Mouse (Mus musculus): ENCODE measurements at regions not wholly inside any gene's neighbourhood (a gene's known extent, or its start where the extent isn't known, plus 50 kb on each side); places are given as distances from the start of the nearest gene placed in this dataset.

DNA sequence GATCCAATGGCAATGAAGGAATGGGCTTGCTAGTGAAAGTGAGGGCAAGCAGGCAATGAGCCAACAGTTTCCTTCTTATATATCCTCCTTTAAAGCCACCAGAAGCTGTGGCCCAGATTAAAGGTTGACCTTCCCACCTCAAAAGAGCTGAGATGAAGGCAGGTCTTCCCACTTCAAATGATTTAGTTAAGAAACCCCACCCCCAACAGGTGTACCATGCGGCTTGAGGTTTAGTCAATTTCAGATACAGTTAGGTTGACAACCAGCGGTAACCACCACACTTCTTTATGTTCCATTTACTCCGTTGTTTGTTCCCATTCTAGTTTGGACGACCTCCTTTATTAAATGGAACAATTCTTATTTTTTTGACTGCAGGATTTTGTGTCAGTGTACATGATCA lies 317.8 kb upstream of the Ptger4 start:
- no peaks in the 10 kb centered on the region for H3K9me3 ChIP-seq (replicated peaks; ENCODE audit: control insufficient read depth, low read length, poor library complexity, severe bottlenecking)
- no peak overlapping the region for H3K4me3 ChIP-seq (ENCODE audit: low read depth, low read length)
- H3K9ac ChIP-seq (ENCODE audit: low read depth, low read length), result no peak overlapping the region
- no peaks in the 10 kb centered on the region for H3K4me1 ChIP-seq (ENCODE audit: control insufficient read depth, insufficient read depth, low read length)
- H3K4me2 ChIP-seq (ENCODE audit: low read length), result no peak overlapping the region
- 94% methylated on average over 4 of the region's 4 CpGs for WGBS
- H3K36me3 ChIP-seq (ENCODE audit: control insufficient read depth, insufficient read depth, low read length), result no peaks in the 10 kb centered on the region
- no peaks in the 10 kb centered on the region for H3K27me3 ChIP-seq (ENCODE audit: control insufficient read depth, insufficient read depth, low read depth, low read length)
- no peak for ATAC-seq
- H3K27ac ChIP-seq (ENCODE audit: low read length), result no peak overlapping the region

DNA sequence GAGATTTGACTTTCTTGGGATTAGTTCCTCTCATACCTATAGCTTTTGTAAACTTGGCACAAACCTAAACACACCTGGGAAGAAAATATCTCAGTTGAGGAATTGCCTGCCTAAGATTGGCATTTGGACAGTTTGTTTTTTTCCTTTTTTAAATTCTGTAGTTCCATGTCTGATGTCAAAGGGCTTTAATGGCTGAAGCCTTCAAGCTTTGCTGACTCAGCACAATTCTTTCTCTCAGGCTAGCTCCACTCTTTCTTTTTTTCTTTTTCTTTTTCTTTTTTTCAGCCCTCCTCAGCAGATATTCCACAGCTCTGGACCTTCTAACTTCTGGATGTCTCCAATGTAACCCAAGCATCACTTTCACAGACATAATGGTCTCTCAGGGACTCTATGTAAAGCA lies 330.4 kb upstream of the Ptger4 start:
- H3K4me1 ChIP-seq (ENCODE audit: control insufficient read depth, insufficient read depth, low read length), result no peaks in the 10 kb centered on the region
- no peak overlapping the region for H3K4me2 ChIP-seq (ENCODE audit: low read length)
- H3K27me3 ChIP-seq (ENCODE audit: control insufficient read depth, insufficient read depth, low read depth, low read length), result no peaks in the 10 kb centered on the region
- H3K9me3 ChIP-seq (replicated peaks; ENCODE audit: control insufficient read depth, low read length, poor library complexity, severe bottlenecking), result no peaks in the 10 kb centered on the region
- no peaks in the 10 kb centered on the region for H3K36me3 ChIP-seq (ENCODE audit: control insufficient read depth, insufficient read depth, low read length)
- no peak overlapping the region for H3K4me3 ChIP-seq (ENCODE audit: low read depth, low read length)
- no peak overlapping the region for H3K9ac ChIP-seq (ENCODE audit: low read depth, low read length)
- no peak overlapping the region for H3K27ac ChIP-seq (ENCODE audit: low read length)
- no peak for ATAC-seq

DNA sequence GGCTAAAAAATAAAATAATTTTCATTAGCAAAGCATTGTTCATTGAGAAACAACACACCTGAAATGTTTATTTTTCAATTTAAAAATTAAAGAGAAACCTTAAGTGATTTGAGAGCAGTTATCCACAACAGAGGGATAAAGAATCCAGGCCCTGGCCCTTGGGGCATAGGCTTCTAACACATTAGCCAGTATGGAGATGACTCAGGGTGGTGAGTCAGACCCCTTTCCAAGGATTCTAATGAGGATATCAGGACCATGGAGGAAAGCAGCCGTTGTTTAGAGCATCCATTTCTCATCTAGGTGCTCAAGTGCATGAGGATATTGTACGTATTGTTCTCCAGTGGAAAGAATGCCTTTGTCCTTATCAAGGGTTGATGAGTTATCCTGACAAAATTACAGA lies 335.6 kb upstream of the Ptger4 start:
- 89% methylated on average over 2 of the region's 2 CpGs for WGBS
- no peak for ATAC-seq
- no peak overlapping the region for H3K27ac ChIP-seq (ENCODE audit: low read length)
- no peak overlapping the region for H3K4me2 ChIP-seq (ENCODE audit: low read length)
- H3K27me3 ChIP-seq (ENCODE audit: control insufficient read depth, insufficient read depth, low read depth, low read length), result no peaks in the 10 kb centered on the region
- no peak overlapping the region for H3K9ac ChIP-seq (ENCODE audit: low read depth, low read length)
- H3K9me3 ChIP-seq (replicated peaks; ENCODE audit: control insufficient read depth, low read length, poor library complexity, severe bottlenecking), result no peaks in the 10 kb centered on the region
- no peaks in the 10 kb centered on the region for H3K4me1 ChIP-seq (ENCODE audit: control insufficient read depth, insufficient read depth, low read length)
- no peaks in the 10 kb centered on the region for H3K36me3 ChIP-seq (ENCODE audit: control insufficient read depth, insufficient read depth, low read length)
- no peak overlapping the region for H3K4me3 ChIP-seq (ENCODE audit: low read depth, low read length)

DNA sequence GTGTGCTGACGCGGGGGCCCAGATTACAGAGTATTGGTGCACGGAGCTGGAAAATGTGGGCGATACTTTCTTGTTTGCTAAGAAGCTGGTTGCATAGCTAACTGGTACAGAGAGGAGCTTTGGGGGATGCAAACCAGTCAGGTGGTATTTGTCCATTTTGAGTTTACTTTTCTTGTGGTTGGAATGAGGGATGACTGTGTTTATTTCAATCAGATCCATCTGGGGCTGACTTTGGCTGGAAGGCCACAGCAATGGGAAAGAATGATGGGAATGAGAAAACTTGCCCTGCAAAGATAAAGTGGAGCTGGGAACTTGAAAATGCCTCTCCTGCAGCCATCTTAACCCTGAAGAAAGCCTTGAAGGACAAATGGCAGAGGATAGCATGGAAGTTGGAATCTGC lies 336.4 kb upstream of the Ptger4 start:
- no peak overlapping the region for H3K27ac ChIP-seq (ENCODE audit: low read length)
- ATAC-seq, result no peak
- H3K9me3 ChIP-seq (replicated peaks; ENCODE audit: control insufficient read depth, low read length, poor library complexity, severe bottlenecking), result no peaks in the 10 kb centered on the region
- no peak overlapping the region for H3K4me2 ChIP-seq (ENCODE audit: low read length)
- H3K4me1 ChIP-seq (ENCODE audit: control insufficient read depth, insufficient read depth, low read length), result no peaks in the 10 kb centered on the region
- H3K9ac ChIP-seq (ENCODE audit: low read depth, low read length), result no peak overlapping the region
- 98% methylated on average over 4 of the region's 4 CpGs for WGBS
- no peak overlapping the region for H3K4me3 ChIP-seq (ENCODE audit: low read depth, low read length)
- no peaks in the 10 kb centered on the region for H3K27me3 ChIP-seq (ENCODE audit: control insufficient read depth, insufficient read depth, low read depth, low read length)
- no peaks in the 10 kb centered on the region for H3K36me3 ChIP-seq (ENCODE audit: control insufficient read depth, insufficient read depth, low read length)

DNA sequence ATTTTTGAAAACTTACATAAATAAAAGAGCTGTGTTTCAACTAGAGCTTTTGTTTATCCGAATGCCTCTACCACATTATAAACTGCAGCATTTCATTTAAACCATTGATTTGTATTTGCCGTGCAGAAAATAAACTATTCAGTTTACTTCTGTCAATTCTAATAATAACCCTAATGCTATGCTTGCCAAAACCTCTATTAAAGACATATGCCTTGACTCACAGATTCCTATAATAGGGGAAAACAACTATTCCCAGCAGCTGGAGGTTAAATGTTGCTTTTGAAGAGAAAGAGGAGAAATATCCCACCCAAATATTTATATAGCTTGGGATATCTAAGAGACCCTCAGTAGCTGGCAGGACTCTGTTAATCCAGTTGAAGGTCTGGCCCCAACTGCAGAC lies 340.4 kb upstream of the Ptger4 start:
- Histone ChIP-seq H3K27ac (ENCODE audit: low read length) (no peak overlapping the region), H3K4me3 (ENCODE audit: low read depth, low read length) (no peak overlapping the region), H3K27me3 (ENCODE audit: control insufficient read depth, insufficient read depth, low read depth, low read length) (no peaks in the 10 kb centered on the region), H3K9ac (ENCODE audit: low read depth, low read length) (no peak overlapping the region), H3K4me2 (ENCODE audit: low read length) (no peak overlapping the region), H3K9me3 (replicated peaks; ENCODE audit: control insufficient read depth, low read length, poor library complexity, severe bottlenecking) (no peaks in the 10 kb centered on the region), H3K36me3 (ENCODE audit: control insufficient read depth, insufficient read depth, low read length) (no peaks in the 10 kb centered on the region), H3K4me1 (ENCODE audit: control insufficient read depth, insufficient read depth, low read length) (no peaks in the 10 kb centered on the region)
- no peak for ATAC-seq
- WGBS, result 89% methylated on average over 2 of the region's 2 CpGs

DNA sequence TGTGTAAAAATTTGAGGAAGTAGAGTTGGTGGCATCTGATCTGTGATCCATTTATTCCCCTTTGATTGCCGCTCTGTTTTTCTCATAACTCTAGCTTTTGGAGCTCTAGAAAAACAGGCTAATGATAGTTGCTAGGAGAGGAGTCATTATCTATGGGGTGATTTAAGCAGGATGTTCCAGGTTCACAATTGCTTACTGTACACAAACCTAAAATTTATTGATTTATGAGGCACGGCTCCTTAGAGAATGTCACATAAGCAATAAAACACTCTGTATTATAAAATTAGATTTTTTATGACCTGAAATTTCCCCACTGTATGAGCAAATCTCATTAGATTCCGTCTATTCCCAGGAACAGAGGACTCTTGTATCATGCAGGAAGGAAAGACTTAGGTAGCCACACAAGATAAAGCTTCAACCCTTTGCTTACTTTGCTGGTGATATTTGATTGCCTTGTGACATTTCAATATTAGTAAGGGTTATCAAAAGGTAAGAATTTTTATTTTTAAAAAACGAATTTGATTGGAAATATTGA lies 360.8 kb upstream of the Ptger4 start:
- 71% methylated on average over 4 of the region's 4 CpGs for WGBS
- Histone ChIP-seq H3K9me3 (replicated peaks; ENCODE audit: control insufficient read depth, low read length, poor library complexity, severe bottlenecking) (no peaks in the 10 kb centered on the region), H3K9ac (ENCODE audit: low read depth, low read length) (no peak overlapping the region), H3K4me3 (ENCODE audit: low read depth, low read length) (no peak overlapping the region), H3K36me3 (ENCODE audit: control insufficient read depth, insufficient read depth, low read length) (no peaks in the 10 kb centered on the region), H3K4me1 (ENCODE audit: control insufficient read depth, insufficient read depth, low read length) (no peaks in the 10 kb centered on the region), H3K27me3 (ENCODE audit: control insufficient read depth, insufficient read depth, low read depth, low read length) (no peaks in the 10 kb centered on the region), H3K27ac (ENCODE audit: low read length) (no peak overlapping the region), H3K4me2 (ENCODE audit: low read length) (no peak overlapping the region)
- no peak for ATAC-seq

DNA sequence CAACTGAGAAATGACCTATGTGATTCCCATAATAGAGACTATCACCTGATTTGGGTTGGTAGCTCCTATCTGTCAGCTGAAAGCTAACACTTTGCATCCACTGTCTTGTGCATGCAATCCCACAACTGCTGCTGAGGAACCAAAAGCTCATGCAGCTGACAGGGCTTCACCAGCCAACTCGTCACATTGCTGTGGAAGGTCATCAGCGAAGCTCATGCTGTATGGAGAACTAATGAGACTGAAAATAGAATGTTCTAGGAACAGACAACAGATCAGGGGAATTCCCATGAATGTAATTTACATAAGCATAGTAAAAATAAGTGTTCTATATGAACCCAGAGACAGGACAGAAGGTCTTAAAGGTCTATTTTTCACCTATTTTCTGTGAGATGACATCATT lies 363.5 kb upstream of the Ptger4 start:
- no peaks in the 10 kb centered on the region for H3K36me3 ChIP-seq (ENCODE audit: control insufficient read depth, insufficient read depth, low read length)
- no peaks in the 10 kb centered on the region for H3K27me3 ChIP-seq (ENCODE audit: control insufficient read depth, insufficient read depth, low read depth, low read length)
- H3K9ac ChIP-seq (ENCODE audit: low read depth, low read length), result no peak overlapping the region
- H3K27ac ChIP-seq (ENCODE audit: low read length), result no peak overlapping the region
- H3K4me3 ChIP-seq (ENCODE audit: low read depth, low read length), result no peak overlapping the region
- no peak overlapping the region for H3K4me2 ChIP-seq (ENCODE audit: low read length)
- H3K9me3 ChIP-seq (replicated peaks; ENCODE audit: control insufficient read depth, low read length, poor library complexity, severe bottlenecking), result no peaks in the 10 kb centered on the region
- 93% methylated on average over 2 of the region's 2 CpGs for WGBS
- H3K4me1 ChIP-seq (ENCODE audit: control insufficient read depth, insufficient read depth, low read length), result no peaks in the 10 kb centered on the region
- no peak for ATAC-seq

DNA sequence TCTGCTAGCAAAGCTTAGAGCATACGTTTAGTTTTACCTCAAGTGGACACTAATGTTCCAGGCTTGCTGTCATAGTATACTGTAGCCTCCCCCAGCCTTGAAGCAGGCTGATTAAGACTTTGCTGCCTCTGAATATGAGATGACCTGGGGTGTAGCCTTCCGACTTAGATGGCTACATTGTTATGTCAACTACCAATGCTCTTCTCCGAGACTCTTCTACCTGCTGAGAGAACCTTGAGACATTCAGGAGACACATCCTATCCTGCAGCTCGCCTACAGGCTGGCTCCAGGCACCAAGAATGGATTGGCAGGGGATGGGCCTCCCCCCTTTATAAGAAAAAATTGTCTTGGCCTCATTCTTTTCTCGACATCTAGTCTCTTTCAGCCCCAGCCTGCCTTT lies 379.0 kb upstream of the Ptger4 start:
- 75% methylated on average over 5 of the region's 5 CpGs for WGBS
- H3K4me3 ChIP-seq (ENCODE audit: low read depth, low read length), result no peak overlapping the region
- no peak overlapping the region for H3K9ac ChIP-seq (ENCODE audit: low read depth, low read length)
- H3K4me2 ChIP-seq (ENCODE audit: low read length), result no peak overlapping the region
- H3K36me3 ChIP-seq (ENCODE audit: control insufficient read depth, insufficient read depth, low read length), result no peaks in the 10 kb centered on the region
- no peak for ATAC-seq
- no peaks in the 10 kb centered on the region for H3K4me1 ChIP-seq (ENCODE audit: control insufficient read depth, insufficient read depth, low read length)
- H3K9me3 ChIP-seq (replicated peaks; ENCODE audit: control insufficient read depth, low read length, poor library complexity, severe bottlenecking), result no peaks in the 10 kb centered on the region
- H3K27ac ChIP-seq (ENCODE audit: low read length), result no peak overlapping the region
- H3K27me3 ChIP-seq (ENCODE audit: control insufficient read depth, insufficient read depth, low read depth, low read length), result no peaks in the 10 kb centered on the region

DNA sequence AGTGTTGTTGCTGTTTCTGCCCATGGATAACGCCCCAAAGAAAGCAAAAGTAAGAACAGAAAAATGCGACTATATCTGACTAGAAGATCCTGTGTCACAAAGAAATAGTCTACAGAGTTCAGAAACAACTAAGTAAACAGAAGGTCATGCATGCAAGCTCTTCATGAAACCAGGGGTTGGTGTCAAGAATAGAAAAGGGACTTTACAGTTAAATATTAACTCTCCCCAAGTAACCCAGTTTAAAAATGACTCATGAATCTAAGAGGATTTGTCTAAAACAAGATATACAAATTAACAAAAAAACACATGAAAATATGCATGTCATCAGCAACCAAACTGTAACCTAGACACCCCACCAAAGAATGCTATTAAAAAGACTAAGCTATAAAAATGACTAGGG lies 381.4 kb upstream of the Ptger4 start:
- H3K4me3 ChIP-seq (ENCODE audit: low read depth, low read length), result no peak overlapping the region
- no peak overlapping the region for H3K27ac ChIP-seq (ENCODE audit: low read length)
- no peaks in the 10 kb centered on the region for H3K9me3 ChIP-seq (replicated peaks; ENCODE audit: control insufficient read depth, low read length, poor library complexity, severe bottlenecking)
- WGBS, result 89% methylated on average over 2 of the region's 2 CpGs
- no peaks in the 10 kb centered on the region for H3K4me1 ChIP-seq (ENCODE audit: control insufficient read depth, insufficient read depth, low read length)
- no peak overlapping the region for H3K9ac ChIP-seq (ENCODE audit: low read depth, low read length)
- H3K27me3 ChIP-seq (ENCODE audit: control insufficient read depth, insufficient read depth, low read depth, low read length), result no peaks in the 10 kb centered on the region
- ATAC-seq, result no peak
- H3K4me2 ChIP-seq (ENCODE audit: low read length), result no peak overlapping the region
- H3K36me3 ChIP-seq (ENCODE audit: control insufficient read depth, insufficient read depth, low read length), result no peaks in the 10 kb centered on the region

DNA sequence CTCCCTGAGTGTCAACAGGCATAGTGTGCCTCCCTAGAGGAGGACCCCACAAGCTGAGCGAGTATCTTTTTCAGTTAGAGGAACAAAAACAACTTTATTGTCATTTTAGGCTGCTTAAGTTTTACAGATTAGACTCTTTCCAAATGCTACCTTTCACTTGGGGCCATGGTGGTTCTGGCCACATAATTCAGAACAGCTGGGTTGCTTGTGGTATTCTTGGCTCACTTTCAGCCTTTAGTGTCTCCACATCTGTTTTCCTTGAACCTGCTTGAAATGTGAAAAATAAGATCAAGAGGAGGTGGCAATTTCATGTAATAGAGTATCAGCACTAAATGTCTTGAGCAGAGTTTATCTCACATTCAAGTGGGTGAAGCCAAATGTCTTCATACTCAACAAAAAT lies 402.7 kb upstream of the Ptger4 start:
- WGBS, result 76% methylated on average over 1 of the region's 1 CpGs
- no peaks in the 10 kb centered on the region for H3K27me3 ChIP-seq (ENCODE audit: control insufficient read depth, insufficient read depth, low read depth, low read length)
- no peak overlapping the region for H3K4me3 ChIP-seq (ENCODE audit: low read depth, low read length)
- H3K9ac ChIP-seq (ENCODE audit: low read depth, low read length), result no peak overlapping the region
- no peak for ATAC-seq
- H3K36me3 ChIP-seq (ENCODE audit: control insufficient read depth, insufficient read depth, low read length), result no peaks in the 10 kb centered on the region
- no peaks in the 10 kb centered on the region for H3K9me3 ChIP-seq (replicated peaks; ENCODE audit: control insufficient read depth, low read length, poor library complexity, severe bottlenecking)
- H3K27ac ChIP-seq (ENCODE audit: low read length), result no peak overlapping the region
- no peak overlapping the region for H3K4me2 ChIP-seq (ENCODE audit: low read length)
- no peaks in the 10 kb centered on the region for H3K4me1 ChIP-seq (ENCODE audit: control insufficient read depth, insufficient read depth, low read length)

Data from midbrain, embryonic 16.5 days (tissue).